Mouse (Mus musculus) liver, embryonic 18 days (tissue): ENCODE results near the gene Commd6. TPM values are rescaled to one million over a fixed set of nuclear protein-coding genes. Genes with fewer than 3 reads are reported as not detected.

ENCODE experiments used
- polyA plus RNA-seq: library from polyadenylated mRNA; depleted of rRNA; stranded (reverse); fragments of >200 nt; gene quantifications from 2 replicates; pipeline ENCODE4 v1.2.3, GENCODE M21; 2012; rRNA removed

Commd6 gene
- 26.8 and 27.3 TPM in 2 replicates for polyA plus RNA-seq

DNA sequence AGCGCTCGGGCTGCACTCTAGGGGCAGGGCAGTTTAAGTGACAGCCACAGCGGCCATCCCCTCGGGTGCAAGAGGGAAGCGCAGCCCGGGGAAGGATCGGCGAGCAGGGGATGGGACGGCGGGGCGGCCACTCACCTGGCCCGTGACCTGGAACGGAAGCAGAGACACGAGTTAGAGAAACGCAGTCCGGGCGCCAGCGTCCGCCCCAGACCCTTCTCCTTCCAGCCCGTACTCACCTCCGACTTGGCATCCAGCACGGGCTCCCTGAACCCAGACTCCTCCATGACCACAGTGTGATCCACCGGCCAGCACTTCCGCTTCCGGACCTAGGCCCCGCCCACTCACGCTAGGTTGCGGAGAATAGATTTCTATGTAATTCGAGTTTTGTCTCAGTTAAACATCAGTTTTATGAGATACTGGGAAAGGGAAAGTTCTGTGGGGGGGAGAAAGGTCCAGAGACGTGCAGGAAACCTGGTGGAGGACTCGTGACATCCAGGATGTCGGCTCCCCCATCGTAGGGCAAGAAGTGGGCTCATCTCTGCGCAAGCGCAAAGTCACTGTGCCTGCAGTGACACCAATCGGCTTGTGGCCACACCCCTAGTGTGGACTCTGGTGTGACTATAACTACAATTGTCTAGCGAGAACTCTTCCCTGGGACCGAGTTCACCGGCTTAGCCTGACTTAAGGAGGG lies at the start of gene Commd6:
TSS of gene Commd6 (minus strand) at position 534 of the 691 bp plus-strand sequence.

GRCm38 (mm10) chr14:101653581-101654525 lies 13.4 kb upstream of the Commd6 start, which contains the start of gene Uchl3:
Gene Uchl3, plus strand, starts transcription at chr14:101653967.

GRCm38 (mm10) chr14:101608519-101609368 lies 31.7 kb downstream of the Commd6 start, which contains the start of gene Tbc1d4:
Gene Tbc1d4, minus strand, starts transcription at chr14:101609191.

Other genes starting within 250 kb of the Commd6 start
- gene Tbc1d4, start 31.5 kb downstream of the Commd6 start, polyA plus RNA-seq, result 1.2 and 1.3 TPM in 2 replicates
- 19.8 and 22.2 TPM in 2 replicates for gene Uchl3, start 13.3 kb upstream of the Commd6 start, polyA plus RNA-seq
- gene Gm9922, start 89.1 kb upstream of the Commd6 start, polyA plus RNA-seq, result 0.16 TPM in 1 of 2 replicates, not detected in the other
- 5.2 and 5.3 TPM in 2 replicates for gene Lmo7, start 89.3 kb upstream of the Commd6 start, polyA plus RNA-seq